Mouse (Mus musculus) intestine, embryonic 16.5 days (tissue): Measurements from ENCODE around the gene Pmpca. TPM values are rescaled to one million over a fixed set of nuclear protein-coding genes. Genes with fewer than 3 reads are reported as not detected.
"Not testable (repeated sequence)": the region's sequence is repeated elsewhere in the genome, so short reads cannot be mapped to it uniquely, and the experiment has no call there.

ENCODE experiments used
- ATAC-seq: fragments of 200-750 bp; cut with Nextera tagmentation; 2 replicates; pipeline ENCODE4 v1.8.0; 2017; ENCODE audit warnings: moderate TSS enrichment, moderate library complexity
- H3K27ac ChIP-seq: fragments of 300-500 bp; sonication (generic); 2 replicates; pipeline ENCODE4 v1.5.1; 2014; ENCODE audit warnings: mild to moderate bottlenecking, low read length
- H3K27me3 ChIP-seq: fragments of 300-500 bp; sonication (generic); replicated peaks from 2 replicates; pipeline ENCODE4 v1.6.1; 2014; ENCODE audit warnings: low read length, control low read depth, mixed read lengths; ENCODE audit not compliant: control insufficient read depth, insufficient read depth
- H3K36me3 ChIP-seq: fragments of 300-500 bp; sonication (generic); 2 replicates; pipeline ENCODE4 v1.6.1; 2014; ENCODE audit warnings: low read length, control low read depth; ENCODE audit not compliant: control insufficient read depth, insufficient read depth
- H3K4me1 ChIP-seq: fragments of 300-500 bp; sonication (generic); 2 replicates; pipeline ENCODE4 v1.6.1; 2014; ENCODE audit warnings: low read length, control low read depth, mixed read lengths; ENCODE audit not compliant: control insufficient read depth, insufficient read depth
- H3K4me2 ChIP-seq: fragments of 300-500 bp; sonication (generic); 2 replicates; pipeline ENCODE4 v1.6.1; 2014; ENCODE audit warnings: low read depth, low read length, control low read depth
- H3K4me3 ChIP-seq: fragments of 300-500 bp; sonication (generic); 2 replicates; pipeline ENCODE4 v1.5.1; 2014; ENCODE audit warnings: mild to moderate bottlenecking, low read length
- H3K9ac ChIP-seq: fragments of 300-500 bp; sonication (generic); 2 replicates; pipeline ENCODE4 v1.6.1; 2014; ENCODE audit warnings: low read depth, low read length
- H3K9me3 ChIP-seq: fragments of 300-500 bp; sonication (generic); 2 replicates; pipeline ENCODE4 v1.6.1; 2016; ENCODE audit warnings: low read length, control low read depth; ENCODE audit not compliant: control insufficient read depth
- WGBS: fragments of 180-500 bp; shearing (Covaris S2); extraction: QIAGEN DNeasy Blood & Tissue Kit; methylation state at CpG from one replicate; pipeline ENCODE4 v1.1.7; 2014; 5-methylcytosine and 5-hydroxymethylcytosine counted together
- polyA plus RNA-seq: library from polyadenylated mRNA; unstranded; fragments of >200 nt; fragmentation: Nextera tagmentation; extraction: Ambion mirVana; gene quantifications from 2 replicates; pipeline ENCODE4 v1.2.1, GENCODE M21; 2015

Gene Pmpca
- polyA plus RNA-seq, 1 experiment from 2014 or later = 105 TPM

DNA sequence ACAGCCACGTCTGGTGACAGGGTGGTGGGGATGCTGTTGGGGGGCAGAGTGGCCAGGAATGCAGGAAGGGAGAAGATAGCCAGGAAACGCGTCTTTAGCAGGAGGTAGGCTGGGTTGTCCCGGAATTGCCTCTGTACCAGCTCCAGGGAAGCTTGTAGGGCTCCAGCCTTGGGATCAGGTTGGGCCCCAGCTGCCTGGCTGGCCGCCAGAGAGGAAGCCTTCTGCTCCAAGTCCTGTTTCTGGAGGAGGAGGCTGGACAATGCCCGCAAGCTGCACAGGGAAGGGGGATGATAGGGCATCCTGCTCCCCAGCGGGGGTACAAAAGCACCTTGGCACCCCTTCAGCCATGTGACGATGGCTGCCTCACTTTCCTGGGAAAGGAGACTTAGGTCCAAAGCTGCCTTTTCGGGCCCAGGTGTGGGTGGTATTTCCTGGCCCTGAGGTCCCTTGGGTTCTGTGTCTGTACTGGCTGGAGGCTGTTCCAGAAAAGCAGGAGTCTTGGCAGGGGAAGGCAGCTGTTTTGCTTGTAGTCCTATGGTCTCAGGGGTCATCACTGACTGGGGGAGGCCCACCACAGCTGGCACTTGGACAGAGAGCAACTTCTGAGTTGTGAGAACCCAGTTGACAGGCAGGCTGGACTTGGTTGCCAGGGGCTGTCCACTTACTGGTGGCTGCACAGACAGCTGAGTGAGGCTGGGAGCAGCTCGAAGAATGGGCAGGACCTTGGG is 24.2 kb upstream of the Pmpca start:
- Histone ChIP-seq H3K9ac (no peak overlapping the region), H3K9me3 (no peaks in the 10 kb centered on the region), H3K27ac (no peak overlapping the region; the same call in 1 of the 2 replicates), H3K27me3 (no peaks in the 10 kb centered on the region), H3K4me2 (no peak overlapping the region), H3K36me3 (peaks cover 29% of the 10 kb centered on the region), H3K4me3 (no peak overlapping the region), H3K4me1 (peaks cover 2% of the 10 kb centered on the region; the same call in 1 of the 2 replicates)
- ATAC-seq = no peak
- WGBS = 81% methylated on average over 10 of the region's 10 CpGs

DNA sequence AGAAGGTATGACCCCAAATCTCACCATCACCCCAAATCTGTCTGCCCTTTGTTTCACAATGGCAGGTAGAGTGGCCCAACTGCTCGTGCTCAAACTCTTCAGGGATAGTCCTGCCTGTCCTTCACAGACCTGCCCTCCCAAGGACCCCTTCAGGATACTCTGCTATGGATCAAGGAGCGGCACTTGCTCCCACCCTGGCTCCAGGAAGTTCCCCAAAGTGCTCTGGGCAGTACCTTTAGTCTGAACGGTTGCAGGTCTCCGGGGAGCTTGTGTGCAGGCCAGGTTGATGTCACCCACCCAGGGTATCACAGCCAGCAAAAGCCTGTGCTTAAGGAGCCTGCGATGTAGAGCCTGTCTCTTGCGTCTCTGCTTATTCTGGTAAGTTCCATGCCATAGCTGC is 21.2 kb upstream of the Pmpca start:
- H3K4me2 ChIP-seq = no peak overlapping the region
- H3K9me3 ChIP-seq = no peaks in the 10 kb centered on the region
- no peak overlapping the region for H3K27ac ChIP-seq
- H3K9ac ChIP-seq = no peak overlapping the region
- peaks cover 2% of the 10 kb centered on the region; the same call in 1 of the 2 replicates for H3K4me1 ChIP-seq
- H3K4me3 ChIP-seq = no peak overlapping the region
- no peaks in the 10 kb centered on the region for H3K27me3 ChIP-seq
- H3K36me3 ChIP-seq = peaks cover 45% of the 10 kb centered on the region
- WGBS = 94% methylated on average over 6 of the region's 6 CpGs
- no peak for ATAC-seq

DNA sequence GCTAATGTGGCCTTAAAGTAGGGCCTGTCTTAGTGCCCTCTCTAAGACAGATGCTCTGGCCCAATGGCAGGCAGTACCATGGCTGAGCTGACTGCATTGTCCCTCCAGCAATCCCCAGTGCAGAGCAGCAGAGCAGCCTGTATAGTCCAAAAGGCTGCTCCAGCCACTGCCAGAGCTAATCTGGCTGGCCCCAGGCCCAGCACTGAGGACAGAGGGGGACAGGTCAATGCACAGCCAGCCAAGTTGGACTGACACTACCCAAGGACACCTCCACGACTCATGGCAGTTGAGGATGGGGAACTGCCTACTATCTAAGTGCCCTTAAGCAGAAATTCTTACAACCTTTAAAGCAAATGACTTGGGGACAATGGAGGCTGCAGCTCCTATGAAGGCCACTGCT is 20.6 kb upstream of the Pmpca start:
- Histone ChIP-seq H3K4me1 (peaks cover 2% of the 10 kb centered on the region; the same call in 1 of the 2 replicates), H3K27ac (no peak overlapping the region), H3K36me3 (peaks cover 45% of the 10 kb centered on the region), H3K27me3 (no peaks in the 10 kb centered on the region), H3K9ac (no peak overlapping the region), H3K4me2 (no peak overlapping the region), H3K9me3 (no peaks in the 10 kb centered on the region), H3K4me3 (no peak overlapping the region)
- WGBS = 95% methylated on average over 1 of the region's 1 CpGs
- ATAC-seq = no peak

DNA sequence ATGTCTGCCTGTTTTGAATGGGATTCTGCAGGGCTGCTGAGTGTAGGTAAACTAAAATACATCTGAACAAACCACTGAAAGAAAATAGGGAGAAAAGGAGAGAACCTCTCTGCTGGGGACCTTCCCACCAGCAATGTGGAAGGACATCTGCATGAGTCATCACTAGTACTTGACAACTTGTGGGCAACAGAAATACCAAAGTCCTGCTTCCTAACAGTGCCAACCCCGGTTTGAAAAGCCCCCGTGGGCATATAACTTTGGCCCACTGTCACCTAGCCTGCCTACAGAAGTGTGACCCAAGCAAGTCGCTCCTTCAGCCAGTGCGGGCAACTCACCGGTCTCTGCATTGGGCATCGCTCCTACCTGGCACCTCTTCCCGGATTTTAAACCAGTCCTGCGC is 16.7 kb upstream of the Pmpca start:
- no peak overlapping the region for H3K4me2 ChIP-seq

DNA sequence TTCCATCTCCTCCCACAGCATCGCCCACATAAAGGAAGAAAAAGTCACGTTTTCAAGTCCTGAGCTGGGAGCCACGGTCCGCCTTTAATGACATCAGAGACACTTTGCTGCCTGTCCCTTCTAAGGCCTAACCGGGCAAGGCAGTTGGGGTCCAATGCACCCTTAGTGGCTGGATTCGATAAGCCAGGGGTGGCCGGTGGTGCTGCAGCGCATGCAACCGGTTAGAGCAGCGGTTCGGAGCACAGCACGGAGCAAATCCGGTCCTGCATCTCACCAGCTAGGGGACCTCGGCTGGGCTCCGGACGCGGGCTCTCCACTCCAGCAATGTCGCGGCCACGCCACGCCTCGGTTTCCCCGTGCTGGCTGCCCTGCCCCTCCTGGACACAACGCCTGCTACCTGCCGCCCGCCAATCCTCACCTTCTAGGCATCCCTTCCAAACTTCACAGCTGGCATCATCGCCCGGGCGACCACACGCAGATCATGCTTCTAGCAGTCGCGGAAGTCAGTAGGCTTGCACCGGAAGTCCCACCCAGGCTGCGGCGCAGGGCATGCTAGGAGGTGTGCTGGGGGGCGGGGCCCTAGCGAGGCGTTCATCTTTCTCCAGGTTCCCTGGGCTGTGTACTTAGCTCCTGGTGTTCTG is 8.9 kb upstream of the Pmpca start, which contains the start of gene Snapc4:
Gene Snapc4, minus strand, starts transcription at position 523 of the 641 bp plus-strand sequence.
- peak within 1 kb of the TSS; percentile 92 for H3K9ac ChIP-seq
- peak within 1 kb of the TSS; percentile 88 for H3K4me2 ChIP-seq
- H3K4me1 ChIP-seq = peaks cover 12% of the 10 kb centered on the region
- H3K9me3 ChIP-seq = no peaks in the 10 kb centered on the region
- peaks cover 14% of the 10 kb centered on the region for H3K36me3 ChIP-seq
- peak within 1 kb of the TSS; percentile 90 for H3K4me3 ChIP-seq
- H3K27me3 ChIP-seq = no peaks in the 10 kb centered on the region
- H3K27ac ChIP-seq = peak within 1 kb of the TSS; percentile 25; the same call in 1 of the 2 replicates
- under 1% methylated on average over 38 of the region's 38 CpGs for WGBS
- peak; percentile 98 for ATAC-seq

More for the DNA sequence above, 16.7 kb upstream of the Pmpca start:
- H3K4me3 ChIP-seq = no peak overlapping the region
- H3K36me3 ChIP-seq = peaks cover 36% of the 10 kb centered on the region
- no peaks in the 10 kb centered on the region for H3K9me3 ChIP-seq
- ATAC-seq = no peak
- H3K27me3 ChIP-seq = no peaks in the 10 kb centered on the region
- H3K4me1 ChIP-seq = no peaks in the 10 kb centered on the region
- no peak overlapping the region for H3K27ac ChIP-seq
- no peak overlapping the region for H3K9ac ChIP-seq
- 96% methylated on average over 8 of the region's 8 CpGs for WGBS

DNA sequence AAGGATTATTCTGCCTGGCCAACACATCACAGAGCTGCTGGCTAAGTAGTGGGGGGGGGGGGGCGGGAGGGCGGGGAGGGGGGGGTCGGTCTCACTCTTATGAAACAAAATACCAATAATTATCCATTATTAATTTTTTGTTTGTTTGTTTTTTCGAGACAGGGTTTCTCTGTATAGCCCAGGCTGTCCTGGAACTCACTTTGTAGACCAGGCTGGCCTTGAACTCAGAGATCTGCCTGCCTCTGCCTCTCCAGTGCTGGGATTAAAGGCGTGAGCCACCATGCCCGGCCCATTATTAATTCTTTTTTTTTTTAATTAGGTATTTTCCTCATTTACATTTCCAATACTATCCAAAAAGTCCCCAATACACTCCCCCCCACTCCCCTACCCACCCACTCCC is 8.3 kb upstream of the Pmpca start:
- ATAC-seq, H3K27ac ChIP-seq: not testable (repeated sequence)

DNA sequence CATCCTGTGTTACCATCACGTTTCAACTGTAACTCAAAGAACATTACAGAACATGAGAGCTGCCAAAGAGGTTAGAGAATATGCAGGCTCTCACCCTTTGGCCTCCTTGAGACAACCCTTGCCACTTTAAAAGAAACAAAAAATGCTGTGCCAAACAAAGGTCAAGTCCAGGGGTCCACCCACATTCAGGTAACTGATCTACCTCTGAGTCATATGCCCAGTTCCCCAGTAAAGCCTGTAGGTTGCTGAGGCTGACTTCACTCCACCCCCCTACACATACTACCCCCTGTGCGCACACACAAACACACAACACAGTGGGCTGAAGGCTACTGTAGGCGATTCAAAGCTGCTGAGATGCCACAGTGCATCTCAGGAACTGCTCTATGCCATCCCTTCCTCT is 1.4 kb upstream of the Pmpca start:
- peak overlapping the region; percentile 94; the same call in 1 of the 2 replicates for H3K9ac ChIP-seq
- WGBS = 88% methylated on average over 3 of the region's 3 CpGs
- H3K9me3 ChIP-seq = no peaks in the 10 kb centered on the region
- ATAC-seq = no peak
- peaks cover 15% of the 10 kb centered on the region for H3K36me3 ChIP-seq
- H3K27me3 ChIP-seq = no peaks in the 10 kb centered on the region
- no peak overlapping the region for H3K4me3 ChIP-seq
- peak overlapping the region; percentile 83 for H3K4me2 ChIP-seq
- H3K4me1 ChIP-seq = peaks cover 15% of the 10 kb centered on the region
- no peak overlapping the region for H3K27ac ChIP-seq

More for the DNA sequence above, 8.3 kb upstream of the Pmpca start:
- Histone ChIP-seq H3K4me3 (peak overlapping the region; percentile 90), H3K9ac (peak overlapping the region; percentile 92), H3K36me3 (peaks cover 14% of the 10 kb centered on the region), H3K4me1 (peaks cover 12% of the 10 kb centered on the region), H3K4me2 (peak overlapping the region; percentile 88)
- H3K27me3 ChIP-seq, H3K9me3 ChIP-seq: not testable (repeated sequence)
- 31% methylated on average over 6 of the region's 6 CpGs for WGBS

DNA sequence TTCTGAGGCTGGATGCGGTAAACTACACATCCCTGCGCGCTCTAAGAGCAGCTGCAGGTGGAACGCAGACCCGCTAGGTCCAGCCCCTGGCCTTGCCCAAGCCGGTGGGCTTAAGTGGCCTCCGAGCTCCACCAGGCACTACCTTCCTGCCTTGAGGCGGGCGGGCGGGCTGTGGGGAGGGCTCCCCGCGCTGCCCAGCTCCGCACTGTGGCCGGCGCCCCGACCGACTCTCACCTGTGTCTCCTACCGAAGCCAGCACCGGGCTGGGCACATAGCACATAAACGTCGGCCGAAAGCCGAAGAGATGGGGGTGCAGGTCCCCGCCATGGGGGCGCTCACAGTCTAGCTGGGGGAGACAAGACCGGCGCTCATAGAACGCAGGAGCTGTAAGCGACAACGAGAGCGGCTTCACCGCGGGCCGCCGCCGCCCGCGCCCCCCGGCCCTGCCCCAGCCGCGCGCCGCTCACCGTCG is 421 bp upstream of the Pmpca start:
- no peaks in the 10 kb centered on the region for H3K9me3 ChIP-seq
- peak; percentile 76 for ATAC-seq
- peaks cover 25% of the 10 kb centered on the region for H3K36me3 ChIP-seq
- H3K27me3 ChIP-seq = no peaks in the 10 kb centered on the region
- 0% methylated on average over 35 of the region's 45 CpGs for WGBS
- H3K9ac ChIP-seq = peak overlapping the region; percentile 94
- peak overlapping the region; percentile 92 for H3K4me3 ChIP-seq
- peak overlapping the region; percentile 83 for H3K4me2 ChIP-seq
- H3K4me1 ChIP-seq = peaks cover 15% of the 10 kb centered on the region
- H3K27ac ChIP-seq = peak overlapping the region; percentile 39

DNA sequence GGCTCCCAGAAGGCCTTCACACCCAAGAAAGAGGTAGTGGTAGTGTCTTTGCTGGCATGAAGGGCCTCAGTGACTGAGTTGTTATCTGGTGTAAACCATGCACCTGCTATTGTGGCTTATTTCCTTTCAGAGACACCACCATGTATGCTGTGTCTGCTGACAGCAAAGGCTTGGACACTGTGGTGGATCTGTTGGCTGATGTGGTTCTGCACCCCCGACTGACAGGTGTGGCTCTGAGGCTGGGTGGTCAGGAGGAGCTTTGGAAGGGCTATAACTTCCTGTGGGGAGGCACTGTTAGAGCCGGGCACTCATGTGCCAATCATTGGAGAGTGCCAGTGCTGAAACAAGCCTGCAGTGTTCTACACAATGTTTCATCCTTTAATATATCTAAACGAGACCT is 1.8 kb downstream of the Pmpca start:
- H3K4me1 ChIP-seq = peaks cover 15% of the 10 kb centered on the region
- H3K4me2 ChIP-seq = no peak overlapping the region
- no peak overlapping the region for H3K4me3 ChIP-seq
- no peaks in the 10 kb centered on the region for H3K27me3 ChIP-seq
- no peaks in the 10 kb centered on the region for H3K9me3 ChIP-seq
- H3K9ac ChIP-seq = no peak overlapping the region
- no peak overlapping the region for H3K27ac ChIP-seq
- no peak for ATAC-seq
- 82% methylated on average over 3 of the region's 3 CpGs for WGBS
- peaks cover 36% of the 10 kb centered on the region for H3K36me3 ChIP-seq
